Mouse (Mus musculus): ENCODE measurements around the gene Sept6. TPM values are rescaled to one million over a fixed set of nuclear protein-coding genes. Genes with fewer than 3 reads are reported as not detected.

Gene Sept6
- total RNA-seq, 2 experiments from 2014 or later: 4.6 to 5.4 TPM

DNA sequence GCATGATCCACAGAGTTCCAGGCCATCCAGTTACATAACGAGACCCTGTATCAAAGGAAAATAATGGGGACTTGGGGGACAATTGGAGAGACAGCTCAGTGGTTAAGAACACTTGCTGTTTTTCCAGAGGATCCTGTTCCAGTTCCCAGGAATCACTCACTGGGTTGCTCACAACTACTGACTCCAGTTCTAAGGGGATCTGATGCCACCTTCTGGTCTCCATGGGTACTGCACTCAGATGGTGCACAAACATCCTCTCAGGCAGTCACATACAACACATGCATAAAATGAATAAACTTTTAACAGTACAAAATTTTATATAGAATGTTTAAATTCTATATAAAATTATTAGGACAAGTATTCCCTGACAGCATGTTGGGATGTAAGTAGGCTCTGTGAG, 106.9 kb downstream of the Sept6 start:
- DNase-seq (ENCODE audit: low spot score): no peak
- intact Hi-C loops (cut with DNase I): no loop called here

DNA sequence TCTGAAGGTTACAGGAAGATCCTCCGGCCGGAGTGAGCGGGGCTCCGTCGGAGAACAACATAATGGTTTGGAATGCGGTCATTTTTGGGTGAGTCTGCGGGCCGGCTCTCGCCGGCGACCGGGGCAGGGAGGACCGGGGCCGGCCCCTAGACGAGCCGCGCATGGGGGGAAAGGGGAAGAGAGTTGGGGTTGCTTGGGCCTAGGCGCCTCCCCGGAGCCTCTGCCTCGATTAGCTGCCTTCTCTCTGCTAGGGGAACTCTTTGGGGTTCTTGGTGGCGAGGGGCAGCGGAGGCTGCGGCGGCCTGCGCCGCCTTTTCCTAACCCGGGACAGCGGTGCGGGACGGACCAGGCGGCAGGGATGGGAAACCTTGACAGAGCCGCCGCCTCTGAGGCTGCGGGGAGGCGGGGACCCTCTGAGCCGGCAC, 116.9 kb downstream of the Sept6 start:
- DNase-seq (ENCODE audit: low spot score): no peak
- intact Hi-C loops (cut with DNase I): loop anchor here (2.0 kb wide), 1 partner anchor 28 kb away; the partner anchor contains the start of gene Nkrf

DNA sequence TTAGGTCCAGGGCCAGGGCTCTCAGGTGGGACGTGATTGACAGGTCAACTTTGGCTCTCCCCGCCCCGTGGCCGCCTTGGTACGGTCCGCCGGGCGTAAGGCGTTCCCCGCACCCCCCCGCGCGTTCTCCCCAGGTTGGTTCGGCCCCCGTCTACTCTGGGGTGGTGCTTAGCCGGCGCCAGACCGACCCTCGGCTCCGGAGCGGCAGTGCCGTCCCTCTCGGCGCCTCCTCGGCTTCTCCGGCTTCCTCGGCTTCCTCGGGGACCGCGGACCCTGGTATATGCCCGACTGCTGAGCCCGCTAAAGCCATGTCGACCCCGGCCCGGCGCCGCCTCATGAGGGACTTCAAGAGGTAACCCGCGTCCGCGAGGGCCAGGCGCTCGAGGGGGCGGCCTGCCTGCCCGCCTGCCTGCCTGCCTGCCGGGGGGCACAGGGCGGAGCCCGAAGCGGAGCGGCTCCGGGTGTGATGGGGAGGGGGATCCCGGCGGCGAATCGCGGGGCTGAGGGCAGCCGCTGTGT, 117.4 kb downstream of the Sept6 start:
- intact Hi-C loops (cut with DNase I): loop anchor here (2.0 kb wide), 1 partner anchor 29 kb away; the partner anchor contains the start of gene Nkrf
- DNase-seq (ENCODE audit: low spot score): peak; percentile 75

DNA sequence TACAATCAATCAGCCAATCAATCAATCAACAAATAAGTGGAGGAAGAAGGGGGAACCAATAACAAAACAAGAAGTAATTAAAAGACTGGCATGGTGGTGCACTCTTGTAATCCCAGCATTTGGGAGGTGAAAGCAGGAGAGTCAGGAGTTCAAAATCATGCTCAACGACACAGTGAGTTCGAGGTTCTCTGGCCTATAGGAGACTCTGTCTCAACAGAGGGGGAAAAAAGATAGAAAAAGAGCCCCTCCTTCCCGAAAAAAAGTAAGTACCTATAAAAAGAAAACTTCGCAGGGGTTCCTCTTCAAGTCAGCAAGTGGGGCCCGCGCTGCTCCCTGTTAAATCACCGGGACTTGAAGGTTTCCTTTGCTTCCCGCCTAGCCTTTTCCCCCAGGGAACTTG, 117.8 kb downstream of the Sept6 start, which contains the start of the genes Ube2a and C330007P06Rik:
Ube2a (plus strand) TSS at position 136 of the 400 bp plus-strand sequence.
C330007P06Rik (minus strand) TSS at position 347 of the 400 bp plus-strand sequence.
- intact Hi-C loops (cut with DNase I): loop anchor here (2.0 kb wide), 1 partner anchor 29 kb away; the partner anchor contains the start of gene Nkrf
- DNase-seq (ENCODE audit: low spot score): no peak

DNA sequence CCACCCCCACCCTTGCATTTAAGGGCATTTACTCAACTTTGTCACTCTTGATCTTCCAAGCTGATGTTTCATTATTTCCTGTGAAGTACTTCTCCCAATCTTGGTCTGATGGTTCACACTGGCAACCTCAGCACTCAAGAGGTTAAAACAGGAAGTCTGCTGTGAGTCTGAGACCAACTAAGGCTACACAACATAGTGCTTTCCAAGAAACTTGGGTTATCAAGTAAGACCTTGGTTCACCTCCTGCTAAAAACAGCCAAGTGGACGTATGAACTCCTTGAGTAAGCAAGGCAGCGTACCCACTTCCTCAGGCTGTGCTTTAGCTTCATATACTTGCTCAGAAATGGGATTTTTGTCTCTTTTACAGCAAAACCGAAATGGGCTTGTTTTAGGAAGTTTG, 121.2 kb downstream of the Sept6 start:
- intact Hi-C loops (cut with DNase I): no loop called here
- DNase-seq (ENCODE audit: low spot score): no peak

DNA sequence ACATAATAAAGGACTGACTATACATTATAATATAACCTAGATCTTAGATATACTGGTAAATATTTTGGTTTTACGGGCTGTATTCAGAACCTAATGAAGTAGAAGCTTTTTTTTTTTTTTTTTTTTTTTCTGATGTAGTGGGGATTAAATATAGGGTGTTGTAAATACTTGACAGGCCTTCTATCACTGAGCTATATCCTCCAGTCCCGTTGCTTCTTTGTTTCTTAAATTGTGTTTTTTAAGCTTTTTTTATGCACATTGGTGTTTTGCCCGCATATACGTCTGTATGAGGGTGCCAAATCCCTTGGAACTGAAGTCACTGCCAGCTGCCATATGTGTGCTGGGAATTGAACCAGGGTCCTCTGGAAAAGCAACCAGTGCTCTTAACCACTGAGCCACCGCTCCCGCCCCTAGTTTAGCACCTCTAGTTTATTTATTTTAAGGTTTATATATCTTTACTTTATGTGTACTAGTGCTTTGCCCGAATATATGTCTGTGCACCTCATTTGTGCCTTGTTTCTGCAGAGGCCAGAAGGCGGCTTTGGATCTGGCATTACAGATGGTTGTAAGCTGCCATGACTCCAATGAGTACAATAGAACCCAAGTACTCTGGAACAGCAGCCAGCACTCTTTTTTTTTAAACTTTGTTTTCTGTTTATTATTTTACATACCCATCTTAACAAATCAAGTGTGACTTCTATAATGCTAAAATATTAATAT, 126.8 kb downstream of the Sept6 start:
- no peak for DNase-seq (ENCODE audit: low spot score)
- intact Hi-C loops (cut with DNase I): no loop called here

DNA sequence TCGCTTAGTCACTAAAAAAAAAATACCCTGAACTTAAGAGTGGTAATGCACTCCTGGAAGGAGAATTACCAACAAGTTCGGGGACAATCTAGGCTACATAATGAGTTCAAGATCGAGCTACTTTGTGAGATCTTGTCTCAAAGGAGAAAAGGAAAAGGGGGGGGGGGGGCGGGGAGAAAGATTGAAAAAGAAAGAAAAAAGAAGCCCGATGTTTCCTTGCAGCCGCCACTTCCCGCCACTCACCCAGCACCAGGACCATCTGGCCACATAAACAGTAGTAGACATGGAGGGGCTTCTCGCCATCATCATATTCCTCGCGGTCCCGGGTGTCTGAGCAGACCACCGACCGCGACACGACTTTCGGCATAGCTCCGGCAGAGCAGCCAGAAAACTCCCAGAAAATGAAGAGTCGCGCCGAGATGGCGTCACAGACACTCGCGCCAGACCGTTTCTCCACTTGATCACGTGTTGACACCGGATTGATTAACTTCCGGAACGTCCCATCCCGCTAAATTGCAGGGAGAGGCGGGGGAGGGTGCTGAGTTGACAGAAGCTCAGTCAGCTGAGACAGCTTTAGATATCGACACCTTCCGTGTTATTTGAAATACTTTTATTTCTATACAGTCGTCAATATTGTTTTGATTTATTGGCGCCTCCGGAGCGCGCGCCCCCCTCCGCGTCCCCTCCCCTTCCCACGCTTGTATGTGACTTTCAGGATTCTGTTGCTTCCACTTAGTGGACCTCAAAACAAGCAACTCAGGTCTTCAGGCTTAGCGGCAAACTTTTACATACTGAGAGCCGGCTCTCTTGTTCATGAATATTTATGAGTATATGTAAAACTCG, 127.6 kb downstream of the Sept6 start:
- intact Hi-C loops (cut with DNase I): no loop called here
- peak; percentile 67 for DNase-seq (ENCODE audit: low spot score)

Other genes with a start within 250 kb of the Sept6 start
- not detected for gene Slc25a43, start 248.1 kb downstream of the Sept6 start, total RNA-seq (2021)
- 100 to 1,000 TPM; 473 to 488 TPM for gene Slc25a5, start 196.1 kb downstream of the Sept6 start, total RNA-seq (2021)
- gene Ube2a, start 117.9 kb downstream of the Sept6 start, total RNA-seq (2021): 10 to 100 TPM; 67.5 to 77.9 TPM
- gene C330007P06Rik, start 117.7 kb downstream of the Sept6 start, total RNA-seq (2021): 10 to 100 TPM; 15.3 to 17.5 TPM
- gene Nkrf, start 88.9 kb downstream of the Sept6 start, total RNA-seq (2021): 1 to 10 TPM; 3.2 to 3.9 TPM
- not detected for gene Sowahd, start 57.1 kb upstream of the Sept6 start, total RNA-seq (2021)
- 100 to 1,000 TPM; 313 to 327 TPM for gene Rpl39, start 93.6 kb upstream of the Sept6 start, total RNA-seq (2021)
- gene Upf3b, start 118.5 kb upstream of the Sept6 start, total RNA-seq (2021): 1 to 10 TPM; 6.8 to 7.0 TPM
- 10 to 100 TPM in 1 of 2 experiments, 1 to 10 TPM in 1; 8.9 to 10.2 TPM for gene Nkap, start 135.0 kb upstream of the Sept6 start, total RNA-seq (2021)
- not detected for gene Akap14, start 177.0 kb upstream of the Sept6 start, total RNA-seq (2021)
- 100 to 1,000 TPM; 902 to 919 TPM for gene Ndufa1, start 199.4 kb upstream of the Sept6 start, total RNA-seq (2021)
- gene Rnf113a1, start 199.5 kb upstream of the Sept6 start, total RNA-seq (2021): 1 to 10 TPM; 1.6 to 3.1 TPM
- not detected for gene Gm9, start 219.2 kb upstream of the Sept6 start, total RNA-seq (2021)
- not detected for gene Rhox1, start 230.5 kb upstream of the Sept6 start, total RNA-seq (2021)